Mouse (Mus musculus): Measurements from ENCODE around the gene Mettl7a2. TPM values are rescaled to one million over a fixed set of nuclear protein-coding genes. Genes with fewer than 3 reads are reported as not detected.

Mettl7a2 gene
- total RNA-seq, 2 experiments from 2014 or later: 0.37 to 0.55 TPM

GRCm38 (mm10) chr15:100391599-100391998 is 38.6 kb downstream of the Mettl7a2 start:
- no peak for DNase-seq (ENCODE audit: low spot score in 2 of 2)

- DNase-seq (ENCODE audit: low spot score in 2 of 2): no peak
These were observed 40.0 kb downstream of the Mettl7a2 start for GRCm38 (mm10) chr15:100393016-100393415.

- no peak for DNase-seq (ENCODE audit: low spot score in 2 of 2)
These were observed 42.6 kb downstream of the Mettl7a2 start for GRCm38 (mm10) chr15:100395561-100395960.

DNA sequence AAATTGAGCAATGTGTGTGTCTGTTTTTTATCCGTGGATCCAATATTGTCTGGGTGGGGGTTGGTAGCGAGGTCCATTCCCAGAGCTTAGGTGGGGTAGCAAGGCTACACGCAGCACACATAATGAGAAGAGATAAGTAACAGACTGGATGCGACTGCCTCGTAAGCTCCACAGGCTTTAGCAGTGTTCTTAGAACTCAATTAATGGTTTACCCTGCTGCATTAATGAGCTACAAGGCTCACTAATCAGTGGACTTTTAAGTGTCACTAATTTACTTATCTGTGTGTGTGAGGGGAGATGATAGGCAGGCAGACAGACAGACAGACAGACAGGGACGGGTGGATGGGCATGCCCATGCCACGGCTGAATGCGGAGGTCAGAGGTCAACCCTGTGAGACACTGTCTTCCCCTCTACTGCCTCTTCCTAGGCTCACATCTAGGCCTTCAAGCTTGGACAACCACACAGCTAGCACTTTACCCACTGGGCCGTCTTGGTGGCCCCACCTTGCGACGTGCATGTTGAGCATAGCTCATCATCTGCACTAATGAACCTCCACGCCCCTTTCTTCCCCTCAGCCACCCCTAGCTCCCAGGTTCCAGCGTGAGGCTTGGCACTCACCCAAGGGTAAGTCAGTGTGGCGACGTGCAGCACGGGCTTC is 47.7 kb downstream of the Mettl7a2 start:
- no peak for DNase-seq (ENCODE audit: low spot score in 2 of 2)

DNA sequence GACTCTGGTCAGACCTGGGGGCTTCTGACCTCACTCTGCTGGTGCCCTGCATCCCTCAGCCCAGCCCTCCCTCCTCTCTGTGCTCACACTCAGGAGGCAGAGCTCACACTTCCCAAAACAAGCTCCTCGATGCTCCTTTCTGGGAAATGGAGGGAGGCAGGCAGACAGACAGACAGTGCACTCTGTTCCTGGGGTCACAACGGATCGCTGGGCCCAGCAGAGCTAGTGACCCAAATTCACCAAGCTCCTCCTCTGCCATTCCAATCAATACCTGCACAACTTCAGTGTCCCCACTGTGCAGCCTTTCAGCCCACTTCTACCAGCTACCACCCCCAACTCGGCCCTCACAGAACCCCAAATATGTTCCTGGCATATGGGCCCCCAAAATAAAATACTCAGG is 48.8 kb downstream of the Mettl7a2 start:
- no peak for DNase-seq (ENCODE audit: low spot score in 2 of 2)

- DNase-seq (ENCODE audit: low spot score in 2 of 2): no peak
These were observed 49.3 kb downstream of the Mettl7a2 start for GRCm38 (mm10) chr15:100402347-100402746.

DNA sequence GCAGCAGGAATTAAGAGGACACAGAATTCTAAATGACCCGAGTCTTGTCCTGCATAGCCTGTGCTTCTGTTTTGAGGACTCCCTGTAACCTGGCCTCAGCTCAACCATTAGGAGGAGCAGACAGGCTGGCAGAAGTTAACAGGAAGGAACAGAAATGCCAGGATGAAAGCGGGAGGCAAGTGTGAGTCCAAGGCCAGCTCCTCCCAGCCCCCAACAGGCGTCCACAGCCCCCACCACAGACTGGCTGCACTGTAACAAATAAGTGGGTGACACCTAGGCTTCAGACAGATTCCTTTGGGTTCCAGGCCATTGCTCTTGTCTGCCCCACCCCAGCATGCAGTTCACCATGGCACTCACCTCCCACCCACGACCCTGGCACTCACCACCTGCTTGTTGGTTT is 49.8 kb downstream of the Mettl7a2 start:
- no peak for DNase-seq (ENCODE audit: low spot score in 2 of 2)

GRCm38 (mm10) chr15:100403318-100404000 is 50.5 kb downstream of the Mettl7a2 start:
- no peak for DNase-seq (ENCODE audit: low spot score in 2 of 2)

DNA sequence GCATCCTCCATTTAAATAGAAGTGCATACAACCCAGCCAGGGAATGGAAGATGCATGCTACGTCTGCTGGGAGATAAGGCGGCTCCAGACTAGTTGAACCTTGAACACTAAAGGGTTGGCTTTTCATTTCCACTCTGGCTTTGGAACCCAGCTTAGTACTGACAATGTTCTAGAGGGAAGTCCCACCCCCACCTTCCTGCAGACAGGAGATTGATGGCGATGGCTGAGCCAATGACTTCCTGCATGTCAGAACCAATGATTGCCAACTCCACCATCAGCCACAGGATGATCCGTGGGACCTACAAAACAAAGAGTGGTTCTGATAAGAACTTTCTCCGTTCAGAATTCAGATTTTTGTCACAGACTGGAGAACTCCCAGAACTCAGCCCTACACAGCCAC is 53.1 kb downstream of the Mettl7a2 start:
- DNase-seq (ENCODE audit: low spot score in 2 of 2): no peak

DNA sequence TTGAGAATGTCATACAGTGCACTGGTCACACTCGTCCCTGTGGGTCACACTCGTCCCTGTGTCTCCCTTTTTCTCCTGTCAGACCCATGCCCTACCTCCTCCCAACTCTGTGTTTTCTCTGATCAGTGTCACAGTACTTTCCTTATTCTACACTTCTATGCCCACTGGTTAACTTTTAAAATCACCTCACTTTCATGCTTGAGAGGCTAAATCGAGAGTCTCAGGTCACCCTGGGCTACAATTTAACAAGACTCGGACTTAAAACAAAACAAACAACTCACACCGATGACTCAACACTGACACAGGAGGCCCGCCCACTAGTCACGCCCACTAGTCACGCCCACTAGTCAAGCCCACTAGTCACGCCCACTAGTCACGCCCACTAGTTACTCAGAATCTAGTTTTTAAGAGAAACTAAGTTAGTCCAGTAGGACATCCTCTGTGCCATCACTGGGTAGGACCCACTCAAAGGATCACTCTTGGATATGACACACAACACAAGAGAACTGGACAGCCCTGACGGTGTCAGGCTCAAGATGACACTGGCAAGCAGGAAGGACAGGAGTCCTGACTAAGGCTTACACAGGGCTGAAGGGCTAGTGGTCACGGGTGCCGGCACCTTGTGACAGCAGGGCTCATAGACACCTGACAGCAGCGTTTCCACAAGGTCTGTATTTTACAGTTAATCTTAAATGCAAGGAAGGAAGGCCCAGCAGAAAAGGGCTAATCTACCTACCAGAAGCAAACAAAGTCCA is 58.1 kb downstream of the Mettl7a2 start:
- no peak for DNase-seq (ENCODE audit: low spot score in 2 of 2)

Other genes with a start within 250 kb of the Mettl7a2 start
- gene Atf1, start 125.4 kb upstream of the Mettl7a2 start, total RNA-seq (2021): 10 to 100 TPM; 15.1 to 16.3 TPM
- gene Tmprss12, start 72.4 kb upstream of the Mettl7a2 start, total RNA-seq (2021): not detected
- 10 to 100 TPM; 22.3 to 26.8 TPM for gene Mettl7a1, start 49.1 kb upstream of the Mettl7a2 start, total RNA-seq (2021)
- not detected for gene Mettl7a3, start 18.3 kb upstream of the Mettl7a2 start, total RNA-seq (2021)
- gene Methig1, start 51 bp upstream of the Mettl7a2 start, total RNA-seq (2021): not detected
- not detected for gene Higd1c, start 11.3 kb downstream of the Mettl7a2 start, total RNA-seq (2021)
- not detected for gene Gm5475, start 68.9 kb downstream of the Mettl7a2 start, total RNA-seq (2021)
- 10 to 100 TPM; 61.4 to 65.1 TPM for gene Slc11a2, start 71.9 kb downstream of the Mettl7a2 start, total RNA-seq (2021)
- 10 to 100 TPM; 61.1 to 66.6 TPM for gene Letmd1, start 115.8 kb downstream of the Mettl7a2 start, total RNA-seq (2021)
- gene Csrnp2, start 142.3 kb downstream of the Mettl7a2 start, total RNA-seq (2021): 10 to 100 TPM; 27.6 to 28.9 TPM
- gene Tfcp2, start 198.8 kb downstream of the Mettl7a2 start, total RNA-seq (2021): 10 to 100 TPM; 31.1 to 31.6 TPM
- gene Pou6f1, start 246.8 kb downstream of the Mettl7a2 start, total RNA-seq (2021): 10 to 100 TPM; 93.9 to 99.1 TPM

All from layer of hippocampus, postnatal 14 days (tissue).